Mouse (Mus musculus) lung, embryonic 14.5 days (tissue): Measurements from ENCODE around the gene Cdsn. TPM values are rescaled to one million over a fixed set of nuclear protein-coding genes. Genes with fewer than 3 reads are reported as not detected.

Experiments used
- ATAC-seq: fragments of 200-750 bp; cut with Nextera tagmentation; 2 replicates; pipeline ENCODE4 v1.8.0; 2017; ENCODE audit warnings: mild to moderate bottlenecking, moderate TSS enrichment, moderate library complexity; ENCODE audit not compliant: insufficient read depth
- DNase-seq: peaks from one replicate; pipeline ENCODE4 v3.0.0-alpha.2; 2015
- H3K27ac ChIP-seq: fragments of 300-500 bp; sonication (generic); 2 replicates; pipeline ENCODE4 v1.5.1; 2014; ENCODE audit warnings: low read depth, mild to moderate bottlenecking, moderate library complexity
- H3K27me3 ChIP-seq: fragments of 300-500 bp; sonication (generic); 2 replicates; pipeline ENCODE4 v1.6.1; 2014; ENCODE audit warnings: low read length, control low read depth; ENCODE audit not compliant: insufficient read depth
- H3K36me3 ChIP-seq: fragments of 300-500 bp; sonication (generic); 2 replicates; pipeline ENCODE4 v1.6.1; 2014; ENCODE audit warnings: control low read depth; ENCODE audit not compliant: insufficient read depth
- H3K4me1 ChIP-seq: fragments of 300-500 bp; sonication (generic); 2 replicates; pipeline ENCODE4 v1.6.1; 2014; ENCODE audit warnings: antibody characterized with exemption, control low read depth; ENCODE audit not compliant: insufficient read depth
- H3K4me2 ChIP-seq: fragments of 300-500 bp; sonication (generic); 2 replicates; pipeline ENCODE4 v1.6.1; 2014; ENCODE audit warnings: mild to moderate bottlenecking
- H3K4me3 ChIP-seq: fragments of 300-500 bp; sonication (generic); 2 replicates; pipeline ENCODE4 v1.5.1; 2014; ENCODE audit warnings: low read depth, low read length
- H3K9ac ChIP-seq: fragments of 300-500 bp; sonication (generic); 2 replicates; pipeline ENCODE4 v1.6.1; 2014
- H3K9me3 ChIP-seq: fragments of 300-500 bp; sonication (generic); 2 replicates; pipeline ENCODE4 v1.6.1; 2016; ENCODE audit warnings: low read depth, low read length, control low read depth
- CTCF ChIP-seq: IDR thresholded peaks from 2 replicates; pipeline ENCODE4 v1.5.1; 2016; ENCODE audit warnings: antibody characterized with exemption, low read depth
- WGBS: fragments of 180-500 bp; shearing (Covaris S2); extraction: QIAGEN DNeasy Blood & Tissue Kit; methylation state at CpG from one replicate; pipeline ENCODE4 v1.1.7; 2014; 5-methylcytosine and 5-hydroxymethylcytosine counted together
- polyA plus RNA-seq: library from polyadenylated mRNA; unstranded; fragments of >200 nt; fragmentation: Nextera tagmentation; extraction: Ambion mirVana; gene quantifications from 2 replicates; pipeline ENCODE4 v1.2.1, GENCODE M21; 2014

The Cdsn gene
- polyA plus RNA-seq, 1 experiment from 2014 or later: 0.07 TPM

GRCm38 (mm10) chr17:35515911-35516640 is 35.9 kb upstream of the Cdsn start:
- ATAC-seq (peak; percentile 18), DNase-seq (peak; percentile 76)
- H3K4me1 ChIP-seq: peaks cover 9% of the 10 kb centered on the region; the same call in 1 of the 2 replicates
- H3K9me3 ChIP-seq: no peaks in the 10 kb centered on the region
- no peaks in the 10 kb centered on the region for H3K27me3 ChIP-seq
- no peak for TF ChIP-seq CTCF
- H3K4me3 ChIP-seq: peak overlapping the region; percentile 51
- WGBS: 3% methylated on average over 25 of the region's 25 CpGs
- H3K9ac ChIP-seq: peak overlapping the region; percentile 68
- H3K4me2 ChIP-seq: peak overlapping the region; percentile 95
- peak overlapping the region; percentile 14; the same call in 1 of the 2 replicates for H3K27ac ChIP-seq
- peaks cover 16% of the 10 kb centered on the region; the same call in 1 of the 2 replicates for H3K36me3 ChIP-seq

GRCm38 (mm10) chr17:35516652-35517500 is 35.1 kb upstream of the Cdsn start, which contains the start of the genes Tcf19 and Cchcr1:
TSS of gene Tcf19 (minus strand) at chr17:35516824.
TSS of gene Cchcr1 (plus strand) at chr17:35517100.
- TF ChIP-seq CTCF: no peak
- WGBS: under 1% methylated on average over 67 of the region's 67 CpGs
- H3K27me3 ChIP-seq: no peaks in the 10 kb centered on the region
- peak within 1 kb of the TSS; percentile 51 for H3K4me3 ChIP-seq
- peak within 1 kb of the TSS; percentile 66 for H3K27ac ChIP-seq
- peaks cover 24% of the 10 kb centered on the region; the same call in 1 of the 2 replicates for H3K36me3 ChIP-seq
- H3K4me1 ChIP-seq: peaks cover 9% of the 10 kb centered on the region; the same call in 1 of the 2 replicates
- peak within 1 kb of the TSS; percentile 68 for H3K9ac ChIP-seq
- peak; percentile 95 for ATAC-seq
- peak; percentile 98 for DNase-seq
- peak within 1 kb of the TSS; percentile 95 for H3K4me2 ChIP-seq
- no peaks in the 10 kb centered on the region for H3K9me3 ChIP-seq

- H3K27ac ChIP-seq: peak overlapping the region; percentile 66
- TF ChIP-seq CTCF: no peak
- H3K4me3 ChIP-seq: peak overlapping the region; percentile 51
- H3K4me1 ChIP-seq: peaks cover 9% of the 10 kb centered on the region; the same call in 1 of the 2 replicates
- peaks cover 21% of the 10 kb centered on the region; the same call in 1 of the 2 replicates for H3K36me3 ChIP-seq
- H3K9me3 ChIP-seq: no peaks in the 10 kb centered on the region
- H3K9ac ChIP-seq: peak overlapping the region; percentile 64
- DNase-seq (peak; percentile 38), ATAC-seq (no peak)
- H3K27me3 ChIP-seq: no peaks in the 10 kb centered on the region
- H3K4me2 ChIP-seq: peak overlapping the region; percentile 95
- 4% methylated on average over 12 of the region's 12 CpGs for WGBS
Measured at GRCm38 (mm10) chr17:35517526-35517925, 34.4 kb upstream of the Cdsn start.

GRCm38 (mm10) chr17:35524354-35524753 is 27.6 kb upstream of the Cdsn start:
- Histone ChIP-seq H3K9ac (no peak overlapping the region), H3K4me1 (no peaks in the 10 kb centered on the region), H3K27me3 (no peaks in the 10 kb centered on the region), H3K4me3 (no peak overlapping the region), H3K9me3 (no peaks in the 10 kb centered on the region), H3K4me2 (no peak overlapping the region), H3K36me3 (peaks cover 75% of the 10 kb centered on the region), H3K27ac (no peak overlapping the region)
- WGBS: 83% methylated on average over 9 of the region's 9 CpGs
- no peak for DNase-seq
- no peak for ATAC-seq
- TF ChIP-seq CTCF: no peak

DNA sequence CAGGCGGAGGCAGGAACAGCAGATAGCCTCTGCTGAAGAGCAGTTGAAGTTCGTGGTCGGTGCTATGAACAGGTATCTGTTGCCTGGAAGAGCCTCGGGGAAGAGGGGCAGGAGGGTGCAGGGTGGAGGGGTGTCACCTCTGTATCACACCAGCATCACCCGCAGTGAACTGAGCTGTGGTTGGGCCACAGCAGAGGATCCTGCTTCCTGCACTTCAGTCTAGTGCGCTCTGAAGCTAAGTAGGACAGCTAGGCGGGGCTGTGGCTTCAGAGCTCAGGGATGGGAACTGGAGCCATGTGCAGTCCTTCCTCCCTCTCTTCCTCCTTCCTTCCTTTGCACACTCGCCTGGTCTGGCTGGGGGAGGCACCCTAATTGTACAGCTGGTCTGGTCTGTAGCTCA is 25.3 kb upstream of the Cdsn start:
- H3K9me3 ChIP-seq: no peaks in the 10 kb centered on the region
- H3K9ac ChIP-seq: no peak overlapping the region
- no peak overlapping the region for H3K4me2 ChIP-seq
- 74% methylated on average over 8 of the region's 8 CpGs for WGBS
- ATAC-seq (no peak), DNase-seq (no peak)
- TF ChIP-seq CTCF: no peak
- no peak overlapping the region for H3K4me3 ChIP-seq
- H3K27ac ChIP-seq: no peak overlapping the region
- peaks cover 77% of the 10 kb centered on the region for H3K36me3 ChIP-seq
- H3K4me1 ChIP-seq: no peaks in the 10 kb centered on the region
- H3K27me3 ChIP-seq: no peaks in the 10 kb centered on the region

GRCm38 (mm10) chr17:35532360-35532759 is 19.6 kb upstream of the Cdsn start:
- H3K4me1 ChIP-seq: no peaks in the 10 kb centered on the region
- no peaks in the 10 kb centered on the region for H3K9me3 ChIP-seq
- no peak for ATAC-seq
- H3K4me3 ChIP-seq: no peak overlapping the region
- no peaks in the 10 kb centered on the region for H3K27me3 ChIP-seq
- H3K9ac ChIP-seq: no peak overlapping the region
- peaks cover 31% of the 10 kb centered on the region for H3K36me3 ChIP-seq
- no peak for TF ChIP-seq CTCF
- DNase-seq: no peak
- H3K4me2 ChIP-seq: no peak overlapping the region
- WGBS: 5% methylated on average over 3 of the region's 3 CpGs
- H3K27ac ChIP-seq: no peak overlapping the region

DNA sequence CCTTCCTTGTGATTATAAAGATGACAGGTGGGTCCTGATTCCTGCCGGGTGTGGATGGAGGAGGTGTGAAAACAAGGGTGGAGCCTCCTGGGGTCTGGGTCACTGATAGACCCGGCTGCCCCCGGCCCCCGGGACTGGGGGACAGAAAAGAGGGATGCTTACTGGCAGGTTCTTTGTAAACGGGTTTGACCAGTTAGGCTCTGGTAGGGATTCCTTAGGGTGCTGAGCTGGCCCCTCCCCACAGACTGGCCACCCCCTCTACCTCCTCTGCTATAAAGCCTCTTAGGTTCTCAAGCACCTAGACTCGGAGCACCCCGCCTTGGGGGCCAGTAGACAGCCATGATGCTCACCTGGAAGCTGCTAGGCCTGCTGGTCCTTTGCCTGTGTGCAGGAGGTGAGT is 19.0 kb upstream of the Cdsn start, which contains the start of gene Psors1c2:
TSS of gene Psors1c2 (plus strand) at position 301 of the 400 bp plus-strand sequence.
- no peaks in the 10 kb centered on the region for H3K9me3 ChIP-seq
- no peak within 1 kb of the TSS for H3K4me3 ChIP-seq
- H3K4me1 ChIP-seq: no peaks in the 10 kb centered on the region
- DNase-seq: no peak
- H3K27me3 ChIP-seq: no peaks in the 10 kb centered on the region
- peak; percentile 17; the same call in 1 of the 2 replicates for ATAC-seq
- 20% methylated on average over 7 of the region's 7 CpGs for WGBS
- no peak within 1 kb of the TSS for H3K4me2 ChIP-seq
- H3K36me3 ChIP-seq: peaks cover 25% of the 10 kb centered on the region
- no peak for TF ChIP-seq CTCF
- no peak within 1 kb of the TSS for H3K27ac ChIP-seq
- no peak within 1 kb of the TSS for H3K9ac ChIP-seq
